Mouse (Mus musculus) CD4-positive, CD25-positive, alpha-beta regulatory T cell, adult 4 months (primary cell): ENCODE data around the gene Nt5m. TPM values are rescaled to one million over a fixed set of nuclear protein-coding genes. Genes with fewer than 3 reads are reported as not detected.

ENCODE experiments used
- ATAC-seq: one replicate; pipeline ENCODE4 v1.8.0; 2017
- polyA plus RNA-seq, 2 experiments: library from polyadenylated mRNA; unstranded; fragments of 100-300 nt; shearing (Covaris generic); gene quantifications; one replicate each; pipeline ENCODE4 v1.2.1; 2017

The Nt5m gene
- polyA plus RNA-seq, 2 experiments from 2014 or later = 7.3 to 7.8 TPM

GRCm38 (mm10) chr11:59839459-59840126 is 346 bp downstream of the Nt5m start, which contains the start of gene Cops3:
Cops3 (minus strand) TSS chr11:59839838.
- peak; percentile 94 for ATAC-seq

- no peak for ATAC-seq
Measured at GRCm38 (mm10) chr11:59846311-59846710, 7.1 kb downstream of the Nt5m start.

GRCm38 (mm10) chr11:59847131-59847530 is 7.9 kb downstream of the Nt5m start:
- peak; percentile 55 for ATAC-seq

GRCm38 (mm10) chr11:59847891-59848884 is 8.9 kb downstream of the Nt5m start:
- ATAC-seq = peak; percentile 74

GRCm38 (mm10) chr11:59852865-59853264 is 13.6 kb downstream of the Nt5m start:
- no peak for ATAC-seq

- no peak for ATAC-seq
Measured at GRCm38 (mm10) chr11:59860467-59860866, 21.2 kb downstream of the Nt5m start.

- no peak for ATAC-seq
Measured at GRCm38 (mm10) chr11:59864316-59864715, 25.1 kb downstream of the Nt5m start.

GRCm38 (mm10) chr11:59872124-59872523 is 32.9 kb downstream of the Nt5m start:
- no peak for ATAC-seq

- ATAC-seq = peak; percentile 37
Measured at GRCm38 (mm10) chr11:59880031-59880430, 40.8 kb downstream of the Nt5m start.

- no peak for ATAC-seq
Measured at GRCm38 (mm10) chr11:59885217-59885986, 46.2 kb downstream of the Nt5m start.

GRCm38 (mm10) chr11:59886952-59887351 is 47.7 kb downstream of the Nt5m start:
- no peak for ATAC-seq

- ATAC-seq = no peak
Measured at GRCm38 (mm10) chr11:59888151-59888550, 48.9 kb downstream of the Nt5m start.

GRCm38 (mm10) chr11:59891854-59892253 is 52.6 kb downstream of the Nt5m start:
- ATAC-seq = no peak

- no peak for ATAC-seq
Measured at GRCm38 (mm10) chr11:59893153-59893788, 54.0 kb downstream of the Nt5m start.

- ATAC-seq = no peak
Measured at GRCm38 (mm10) chr11:59894916-59895315, 55.7 kb downstream of the Nt5m start.

- ATAC-seq = no peak
Measured at GRCm38 (mm10) chr11:59895316-59895715, 56.1 kb downstream of the Nt5m start.

GRCm38 (mm10) chr11:59897981-59898599 is 58.8 kb downstream of the Nt5m start:
- ATAC-seq = no peak

- no peak for ATAC-seq
Measured at GRCm38 (mm10) chr11:59899711-59900685, 60.8 kb downstream of the Nt5m start.

- ATAC-seq = no peak
Measured at GRCm38 (mm10) chr11:59900995-59901394, 61.7 kb downstream of the Nt5m start.

GRCm38 (mm10) chr11:59902045-59902726 is 62.9 kb downstream of the Nt5m start:
- no peak for ATAC-seq
